Mouse (Mus musculus): Measurements from ENCODE around the gene Hrk.

Gene Hrk

DNA sequence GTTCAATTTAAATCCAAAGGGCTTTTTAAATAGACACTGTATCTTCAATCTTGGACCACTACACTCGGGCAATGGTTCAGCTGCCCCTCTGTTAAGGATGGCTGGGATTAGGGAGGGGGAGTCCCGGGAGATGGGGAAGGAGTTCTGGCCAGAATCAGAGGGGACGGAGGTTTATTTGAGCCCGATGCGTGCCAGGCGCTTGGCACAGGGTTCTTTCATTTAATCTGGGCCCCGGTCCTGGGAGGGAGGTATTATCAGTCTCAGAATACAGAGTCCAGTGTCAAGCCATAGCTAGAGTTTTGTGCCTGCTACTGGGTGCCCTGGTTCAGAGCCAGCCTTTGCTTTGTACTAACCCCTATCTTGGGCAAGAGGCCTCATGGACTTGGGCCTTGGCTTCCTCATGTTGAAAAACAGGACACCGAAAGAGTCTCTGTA, 3.1 kb downstream of the Hrk start:
- no peak for DNase-seq

DNA sequence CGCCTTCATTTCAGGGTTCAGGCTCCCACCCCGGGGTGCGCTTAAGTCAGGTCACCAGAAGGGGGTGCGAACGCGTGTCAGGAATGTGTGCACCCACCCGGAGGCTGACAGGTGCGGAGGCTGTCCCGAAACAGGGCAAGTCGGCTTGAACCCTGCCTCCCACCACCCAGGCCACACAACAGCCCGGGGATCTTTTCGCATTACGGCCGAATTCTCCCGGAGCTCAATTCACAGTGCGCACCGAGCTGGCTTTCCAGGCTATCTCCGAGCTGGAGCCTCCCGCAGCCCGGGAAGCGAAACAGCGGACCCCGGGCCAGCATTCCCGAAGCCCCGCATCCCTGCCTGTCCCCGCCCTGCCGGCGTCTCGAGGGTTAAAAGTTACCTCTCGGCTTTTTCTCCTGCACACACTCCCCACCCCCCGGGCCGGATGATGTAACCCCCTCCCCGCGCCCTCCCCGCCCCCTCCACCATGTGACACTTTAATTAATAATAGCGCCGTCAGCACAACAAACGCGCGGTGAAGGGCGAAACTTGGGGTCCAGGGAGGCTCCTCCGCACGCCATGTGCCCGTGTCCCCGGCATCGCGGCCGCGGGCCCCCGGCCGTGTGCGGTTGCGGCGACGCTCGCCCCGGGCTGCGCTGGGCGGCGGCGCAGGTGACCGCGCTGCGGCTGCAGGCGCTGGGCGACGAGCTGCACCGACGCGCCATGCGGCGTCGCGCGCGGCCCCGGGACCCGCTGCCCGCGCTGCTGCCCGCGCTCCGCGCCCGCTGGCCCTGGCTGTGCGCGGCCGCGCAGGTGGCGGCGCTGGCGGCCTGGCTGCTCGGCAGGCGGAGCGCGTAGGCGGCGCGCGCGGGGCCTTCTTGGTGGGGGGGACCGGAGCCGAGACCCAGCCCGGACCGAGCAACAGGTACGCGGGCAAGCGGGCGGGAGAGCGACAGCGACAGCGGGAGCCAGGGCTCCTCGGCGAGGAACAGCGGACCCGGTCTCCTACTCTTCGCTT, 5.1 kb downstream of the Hrk start:
- no peak for DNase-seq

DNA sequence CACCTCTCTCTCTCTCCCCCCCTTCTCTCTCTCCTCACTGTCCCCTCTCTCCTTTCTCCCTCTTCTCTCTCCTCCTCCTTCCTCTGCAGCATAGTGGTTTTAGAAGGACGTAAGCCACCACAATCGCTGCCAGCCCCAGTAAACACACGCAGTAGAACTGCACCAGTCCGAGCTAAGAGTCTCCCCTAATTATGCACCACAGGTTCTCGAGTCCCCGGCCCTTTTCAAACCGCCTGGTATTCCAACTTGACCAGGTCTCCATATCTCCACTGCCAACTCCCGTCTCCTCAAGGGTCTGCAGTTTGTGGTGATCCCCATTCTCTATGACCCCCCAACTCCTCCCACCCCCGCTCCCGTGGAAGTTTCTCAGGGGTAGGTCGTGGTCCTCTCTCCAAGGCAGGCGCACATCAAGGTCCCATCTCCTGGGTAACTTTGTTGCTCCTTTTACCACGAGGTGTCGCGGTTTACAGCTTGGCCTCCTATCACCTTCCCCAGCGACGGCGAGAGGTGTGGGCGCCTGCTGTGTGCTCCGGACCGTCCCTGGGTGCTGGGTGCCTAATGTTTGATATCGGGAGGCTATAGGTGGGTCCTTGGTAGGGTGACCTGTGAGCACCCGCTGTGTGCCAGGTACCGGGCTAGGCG, 6.6 kb downstream of the Hrk start:
- no peak for DNase-seq

DNA sequence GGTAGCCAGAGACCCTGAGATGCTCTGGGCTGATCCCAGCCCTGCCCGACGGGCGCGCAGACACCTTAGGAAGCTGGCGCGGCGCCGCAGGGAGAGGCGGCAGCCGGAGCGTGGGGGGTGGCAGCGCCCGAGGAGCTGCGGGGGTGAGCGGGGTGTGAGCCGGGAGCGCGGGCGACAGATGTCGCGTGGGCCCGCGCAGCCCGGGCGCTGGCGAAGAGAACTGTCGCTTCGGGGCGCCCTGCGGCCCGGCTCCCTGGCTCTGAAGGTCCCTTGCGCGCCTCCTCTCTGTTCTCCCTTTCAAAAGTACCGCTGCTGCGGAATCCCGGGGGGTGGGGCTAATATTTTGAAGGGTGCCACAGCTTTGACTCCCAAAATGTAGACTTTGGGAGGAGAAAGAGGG, 7.2 kb downstream of the Hrk start:
- no peak for DNase-seq

DNA sequence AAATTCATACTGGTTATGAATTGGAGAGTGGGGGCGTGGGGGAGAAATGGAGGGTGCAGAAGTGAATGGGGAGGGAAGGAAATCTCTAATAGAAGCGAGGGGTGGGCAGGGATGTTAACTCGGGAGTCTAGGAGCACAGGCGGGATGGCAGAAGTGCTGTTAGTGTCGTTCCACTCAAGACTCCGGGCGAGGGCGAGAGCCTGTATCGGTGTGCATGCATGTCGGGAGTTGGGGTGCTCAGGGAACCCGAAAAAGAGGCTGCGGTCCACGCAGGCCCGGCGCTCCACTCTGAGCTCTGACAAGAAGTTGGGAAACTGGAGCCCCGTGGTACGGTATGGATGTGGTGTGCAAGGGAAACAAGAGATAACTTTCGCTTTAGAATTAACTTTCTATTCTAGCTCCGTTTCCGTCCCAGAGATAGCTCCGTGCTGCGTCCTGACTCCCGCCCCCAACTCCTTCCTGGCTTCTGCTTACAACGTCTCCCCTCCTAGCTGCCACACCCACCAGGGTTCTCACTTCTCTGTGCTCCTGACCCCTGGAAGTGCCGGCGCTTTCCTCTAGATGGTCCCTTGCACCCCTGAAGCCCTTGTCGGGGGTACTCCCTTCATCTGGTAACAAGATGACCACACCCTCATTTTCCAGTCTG, 7.8 kb downstream of the Hrk start:
- no peak for DNase-seq

DNA sequence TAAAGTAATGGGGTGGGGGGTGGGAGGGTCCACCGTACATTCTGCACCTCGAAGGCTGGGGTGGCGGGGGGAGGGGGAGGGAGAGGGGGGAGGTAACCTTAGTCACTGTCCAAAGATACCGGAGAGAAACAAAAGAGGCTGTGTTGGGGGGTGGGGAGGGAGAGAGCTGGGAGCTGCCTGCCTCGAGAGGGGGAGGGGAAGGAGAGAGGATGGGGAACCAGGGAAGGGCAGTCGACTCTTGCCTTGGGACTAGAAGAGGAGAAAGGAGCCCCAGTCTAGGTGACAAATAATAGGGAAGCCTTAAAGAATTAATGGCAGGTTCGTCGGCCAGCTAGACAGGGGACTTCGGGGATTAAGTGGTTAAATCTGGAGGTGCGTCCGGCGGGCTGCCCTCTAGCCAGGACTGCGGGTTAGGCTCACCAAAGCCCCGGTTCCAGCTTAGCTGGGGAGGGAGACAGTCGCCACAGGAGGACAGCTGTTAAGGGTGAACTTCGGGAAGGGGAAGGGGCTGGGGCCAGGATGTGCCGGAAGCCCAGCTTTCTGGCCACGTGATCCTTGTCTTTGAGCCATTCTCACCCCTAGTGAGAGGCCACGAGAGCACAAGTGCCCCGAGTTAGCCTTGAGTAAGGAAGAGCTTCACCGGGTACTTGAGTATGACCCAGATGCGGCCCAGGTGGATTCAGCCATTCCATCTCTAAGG, 10.0 kb downstream of the Hrk start:
- no peak for DNase-seq

DNA sequence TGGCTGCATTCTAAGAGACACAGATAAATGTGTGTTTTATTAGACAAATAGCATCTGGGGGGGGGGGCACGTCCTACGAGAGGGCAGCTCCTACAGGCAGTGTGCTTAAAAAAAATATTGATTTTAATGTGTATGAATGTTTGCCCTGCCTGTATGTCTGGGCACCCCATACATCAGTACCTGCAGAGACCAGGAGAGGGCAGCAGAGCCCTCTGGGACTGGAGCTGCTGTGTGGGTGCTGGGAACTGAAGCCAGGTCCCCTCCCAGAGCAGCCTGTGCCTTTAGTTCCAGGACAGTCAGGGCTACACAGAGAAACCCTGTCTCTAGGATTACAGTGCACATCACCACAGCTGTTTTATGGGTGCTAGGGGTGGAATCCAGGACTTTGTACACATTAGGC, 10.7 kb downstream of the Hrk start:
- DNase-seq: no peak

DNA sequence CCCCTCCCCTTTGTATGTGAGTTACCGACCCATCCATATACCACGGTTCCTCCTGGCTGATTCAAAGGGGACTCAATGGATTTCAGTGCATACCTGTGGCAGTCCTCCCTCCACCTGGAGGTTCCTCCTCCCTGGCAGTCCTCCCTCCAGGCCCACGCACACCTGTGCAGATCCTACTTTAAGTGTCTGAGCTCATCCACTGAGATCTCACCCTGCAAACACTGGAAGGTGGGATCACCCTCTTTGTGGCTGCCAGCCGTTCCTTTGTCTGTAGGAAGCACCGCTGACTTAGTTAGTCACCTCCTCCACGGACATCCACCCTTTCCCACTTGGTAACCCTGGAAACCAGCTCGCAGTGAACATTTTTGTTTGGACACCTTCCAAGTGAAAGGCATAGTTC, 13.2 kb downstream of the Hrk start:
- DNase-seq: no peak

DNA sequence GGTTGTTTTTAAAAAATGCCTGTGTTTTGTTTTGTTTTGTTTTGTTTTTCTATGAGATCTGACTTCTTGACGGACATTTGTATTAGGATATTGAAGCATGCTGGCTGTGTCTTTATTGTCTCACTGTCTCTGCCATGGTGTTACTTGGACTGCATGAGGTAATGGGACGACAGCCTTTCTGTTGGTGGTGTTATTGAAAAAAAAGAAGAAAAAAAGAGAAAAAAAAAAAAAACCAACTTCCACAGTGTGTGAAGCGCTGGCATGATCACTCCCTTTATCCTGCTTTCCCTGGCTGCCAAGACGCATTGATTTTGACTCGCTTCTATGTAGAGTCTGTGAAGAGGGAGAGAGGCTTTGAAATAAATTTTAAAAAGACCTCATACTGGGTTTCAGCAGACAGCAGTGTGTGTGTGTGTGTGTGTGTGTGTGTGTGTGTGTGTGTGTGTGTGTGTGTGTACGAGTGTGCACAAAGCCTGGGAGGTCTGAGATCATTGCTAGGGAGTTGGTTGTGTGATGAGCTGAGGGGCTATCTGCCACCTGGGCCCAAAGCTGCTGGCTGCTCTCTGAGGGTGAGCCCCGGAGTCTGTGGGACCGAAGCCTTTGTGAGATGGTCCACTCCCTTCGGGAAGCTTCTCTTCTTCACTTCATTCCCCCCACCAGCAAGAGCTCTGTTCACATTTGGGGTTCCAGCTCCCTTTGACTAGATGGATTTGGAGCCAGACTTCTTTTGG, 22.6 kb downstream of the Hrk start:
- DNase-seq: no peak

DNA sequence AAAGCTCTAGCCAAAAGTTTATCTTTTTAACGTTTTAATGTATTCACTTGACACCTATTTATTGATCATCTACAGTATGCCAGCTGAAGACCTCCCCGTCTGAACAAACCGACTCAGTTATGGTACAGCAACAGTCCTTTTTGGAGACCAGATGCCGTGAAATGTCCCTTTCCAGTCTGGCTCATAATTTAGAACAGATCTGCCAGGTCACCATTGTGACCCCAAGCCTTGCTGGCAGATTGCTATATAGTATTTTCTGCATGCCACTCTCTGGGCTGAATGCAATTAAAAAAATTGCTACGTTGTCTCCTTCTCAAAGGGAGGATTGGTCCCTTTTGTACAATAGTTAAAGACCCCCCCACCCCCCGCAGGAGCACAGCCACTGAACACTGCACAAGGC, 23.9 kb downstream of the Hrk start:
- no peak for DNase-seq

DNA sequence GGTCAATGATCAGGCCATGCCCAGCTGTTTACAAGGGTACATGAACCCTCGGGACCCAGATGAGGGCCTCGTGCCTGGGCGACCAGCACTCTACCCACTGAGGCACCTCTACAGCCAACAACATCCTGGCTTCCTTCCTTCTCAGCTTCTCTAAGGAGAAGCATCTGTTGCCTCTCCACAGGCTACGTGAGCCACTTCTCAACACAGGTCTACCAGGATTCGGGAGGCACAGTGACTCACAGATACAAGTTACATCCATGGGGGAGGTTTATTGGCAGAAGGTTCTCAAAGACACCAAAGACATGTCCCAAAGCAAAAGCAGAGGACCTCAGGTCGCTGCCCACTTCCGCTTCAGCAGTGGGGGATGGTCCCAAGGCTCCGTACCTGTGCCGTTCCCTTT, 26.0 kb downstream of the Hrk start:
- DNase-seq: no peak

DNA sequence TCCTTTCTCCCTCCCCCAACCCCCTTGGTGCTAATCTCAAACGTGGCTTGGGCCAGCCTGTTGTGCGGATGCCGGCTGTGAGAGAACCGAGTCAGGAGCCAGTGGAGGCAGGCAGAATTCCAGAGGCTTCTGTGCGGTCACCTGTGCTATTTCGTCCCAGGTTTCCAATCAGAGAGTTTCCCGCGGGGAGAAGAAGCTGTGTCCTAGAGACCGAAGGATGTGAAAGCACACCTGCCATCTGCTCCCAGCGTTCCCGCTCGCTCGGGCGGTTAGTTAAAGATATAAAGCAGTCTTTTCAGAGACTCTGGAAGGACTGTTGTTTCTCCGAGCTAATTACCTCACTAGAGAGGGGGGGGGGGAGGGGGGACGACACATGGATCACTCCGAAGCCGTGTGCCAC, 27.8 kb downstream of the Hrk start:
- DNase-seq: no peak

DNA sequence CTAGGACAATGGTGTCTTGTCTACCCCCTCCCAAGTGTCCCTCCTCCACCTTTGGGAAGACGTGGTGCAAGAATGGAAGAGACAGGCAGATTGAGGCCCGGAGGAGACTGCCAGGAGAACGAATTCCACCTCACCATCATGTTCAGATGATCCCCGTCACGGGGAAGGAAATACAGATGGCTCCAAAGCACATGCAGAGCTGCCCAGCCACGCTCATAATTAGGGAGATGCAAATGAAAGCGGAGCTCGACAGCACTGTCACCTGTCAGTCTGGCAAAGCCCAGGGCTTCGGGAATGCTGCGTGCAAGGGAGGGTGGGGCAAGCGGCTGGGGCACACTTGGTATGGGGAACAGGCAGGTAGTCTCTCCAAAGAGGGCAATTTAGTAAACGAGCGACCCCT, 33.0 kb downstream of the Hrk start:
- no peak for DNase-seq

DNA sequence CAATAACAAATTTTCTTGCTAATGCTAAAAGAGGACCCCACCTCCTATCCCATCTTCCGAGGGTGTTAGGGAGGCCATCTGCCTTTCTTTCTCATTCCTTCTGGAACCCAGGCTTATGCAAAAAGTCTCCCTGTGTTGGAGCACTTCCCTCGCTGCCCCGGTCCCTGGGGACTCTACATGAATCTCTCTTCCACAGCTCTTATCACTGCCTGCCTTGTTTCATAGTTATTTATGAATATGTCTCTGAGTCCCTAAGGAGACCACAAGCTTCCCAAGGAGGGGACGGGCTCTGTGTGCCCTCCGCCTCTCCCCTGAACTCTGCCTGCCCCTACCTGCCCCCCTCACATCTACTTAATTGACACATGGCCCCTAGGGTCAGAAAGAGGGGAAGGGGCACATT, 35.2 kb downstream of the Hrk start:
- DNase-seq: no peak

DNA sequence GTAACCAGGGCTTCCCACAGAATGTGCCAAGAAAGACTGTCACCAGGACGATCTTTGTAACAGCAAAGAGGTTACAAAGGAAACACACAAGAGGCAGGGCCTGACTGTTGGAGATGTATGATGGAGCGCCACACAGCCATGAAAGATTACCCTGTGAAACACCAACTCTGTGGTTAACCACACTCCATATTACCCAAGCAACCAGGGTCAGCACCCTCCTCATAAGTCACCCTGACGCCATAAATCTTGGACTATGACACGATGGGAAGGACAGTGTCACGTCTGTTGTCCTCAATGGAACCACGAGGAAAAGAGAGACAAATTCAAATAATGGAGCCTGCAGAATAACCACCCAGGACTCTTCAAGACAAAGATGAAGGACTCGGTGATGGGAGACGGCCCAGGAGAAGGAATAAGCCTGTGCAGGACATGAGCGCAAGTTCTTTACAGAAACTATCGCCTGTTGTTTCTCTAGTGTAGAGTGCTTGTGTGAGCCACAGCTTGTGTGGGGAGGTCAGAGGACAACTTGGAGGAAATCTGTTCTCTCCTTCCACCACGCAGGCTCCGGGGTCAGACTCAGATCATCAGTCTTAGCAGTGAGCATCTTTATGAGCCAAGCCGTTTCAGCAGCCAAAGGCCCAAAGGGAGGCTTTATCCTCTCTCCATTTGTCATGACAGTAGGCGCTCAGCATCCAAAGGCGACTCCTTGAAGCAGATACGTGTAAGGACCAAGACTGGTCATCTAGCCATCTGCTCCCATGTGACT, 40.4 kb downstream of the Hrk start:
- DNase-seq: no peak

DNA sequence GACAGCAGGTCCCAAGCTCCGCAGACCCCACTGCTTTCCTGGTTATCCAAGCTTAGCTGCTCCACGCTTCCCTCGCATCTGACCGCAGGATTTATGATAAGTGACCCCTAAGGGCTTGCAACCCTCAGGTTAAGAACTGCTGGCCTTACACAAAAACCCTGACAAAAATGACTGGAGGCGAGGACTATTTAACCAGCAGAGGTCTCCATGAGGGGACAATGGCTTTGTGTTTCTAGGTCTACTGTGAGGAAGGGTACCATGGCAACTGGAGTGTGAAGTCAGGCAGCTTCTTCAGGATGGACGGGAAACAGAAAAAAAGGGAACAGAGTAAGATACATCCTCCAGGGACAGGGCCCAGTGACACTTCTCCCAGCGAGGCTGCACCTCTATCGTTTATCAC, 41.4 kb downstream of the Hrk start:
- DNase-seq: no peak

DNA sequence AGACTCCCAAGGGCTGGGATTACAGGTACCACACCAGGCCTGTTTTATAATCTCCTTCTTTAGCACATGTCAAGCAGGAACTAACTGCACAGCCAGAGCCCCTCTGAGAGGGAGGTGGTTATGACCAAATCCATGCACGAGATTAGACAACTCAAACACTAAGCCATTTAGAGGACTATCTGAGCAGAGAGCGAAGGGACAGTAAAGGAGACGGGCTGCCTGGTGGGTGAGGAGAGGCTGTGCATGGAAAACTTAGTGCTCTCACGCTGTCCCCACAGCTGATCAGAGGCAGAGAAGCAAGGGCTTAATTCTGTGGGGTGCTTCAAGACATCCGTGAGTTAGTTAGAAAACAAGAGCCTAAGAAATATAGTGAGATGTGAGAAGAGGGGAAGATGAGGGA, 49.6 kb downstream of the Hrk start:
- DNase-seq: no peak

DNA sequence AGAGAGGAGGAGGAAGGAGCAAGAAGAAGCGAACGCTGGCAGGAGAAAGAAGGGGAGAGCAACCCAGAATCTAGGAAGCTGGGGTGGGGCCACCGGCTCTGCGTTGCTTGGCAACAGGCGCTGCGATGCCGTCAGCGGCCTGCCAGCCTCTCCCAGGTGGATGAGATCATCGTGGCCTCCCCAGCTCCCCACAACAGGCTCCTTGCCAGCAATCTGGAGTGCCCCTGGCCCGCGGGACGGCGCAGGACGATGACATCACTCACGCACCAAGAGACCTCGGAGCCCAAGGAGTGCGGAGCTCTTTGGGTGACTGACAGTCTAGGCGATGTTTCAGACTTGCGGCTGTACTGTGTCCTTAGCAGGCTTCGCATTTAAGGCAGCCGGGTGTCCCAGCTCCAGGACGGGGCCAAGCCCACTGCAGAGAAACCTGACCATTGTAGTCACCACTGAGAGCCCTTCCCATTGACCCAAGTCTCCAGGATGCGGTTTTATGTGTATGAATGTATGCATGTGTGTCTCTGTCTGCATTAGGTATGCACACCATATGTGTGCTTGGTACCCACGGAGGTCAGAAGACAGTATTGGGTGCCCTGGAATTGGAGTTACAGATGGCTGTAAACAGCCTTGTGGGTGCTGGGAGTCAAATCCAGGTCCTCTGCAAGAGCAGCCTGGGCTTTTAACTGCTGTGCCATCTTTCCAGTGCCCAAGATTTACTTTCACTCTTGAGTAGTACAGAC, 50.1 kb downstream of the Hrk start:
- DNase-seq: peak; percentile 74

DNA sequence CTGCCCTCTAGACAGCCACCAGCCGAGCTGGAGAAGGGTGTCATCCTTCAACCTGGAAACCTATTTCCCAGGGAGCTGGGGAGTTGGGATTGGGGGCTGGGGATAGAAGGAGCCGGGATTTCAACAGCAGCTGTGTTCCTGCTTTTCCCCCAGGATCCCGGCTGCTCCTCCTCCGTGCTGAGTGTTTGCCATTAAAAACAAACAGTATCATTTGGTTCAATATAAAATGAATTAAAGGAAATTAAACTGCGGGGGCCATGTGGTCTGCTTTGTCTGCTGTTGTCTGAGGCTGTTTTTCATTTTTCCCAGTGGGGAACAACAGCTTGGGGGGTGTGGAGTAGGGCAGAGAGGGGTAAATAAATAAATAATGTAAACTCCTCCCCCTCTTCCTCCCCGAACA, 53.0 kb downstream of the Hrk start:
- DNase-seq: no peak

DNA sequence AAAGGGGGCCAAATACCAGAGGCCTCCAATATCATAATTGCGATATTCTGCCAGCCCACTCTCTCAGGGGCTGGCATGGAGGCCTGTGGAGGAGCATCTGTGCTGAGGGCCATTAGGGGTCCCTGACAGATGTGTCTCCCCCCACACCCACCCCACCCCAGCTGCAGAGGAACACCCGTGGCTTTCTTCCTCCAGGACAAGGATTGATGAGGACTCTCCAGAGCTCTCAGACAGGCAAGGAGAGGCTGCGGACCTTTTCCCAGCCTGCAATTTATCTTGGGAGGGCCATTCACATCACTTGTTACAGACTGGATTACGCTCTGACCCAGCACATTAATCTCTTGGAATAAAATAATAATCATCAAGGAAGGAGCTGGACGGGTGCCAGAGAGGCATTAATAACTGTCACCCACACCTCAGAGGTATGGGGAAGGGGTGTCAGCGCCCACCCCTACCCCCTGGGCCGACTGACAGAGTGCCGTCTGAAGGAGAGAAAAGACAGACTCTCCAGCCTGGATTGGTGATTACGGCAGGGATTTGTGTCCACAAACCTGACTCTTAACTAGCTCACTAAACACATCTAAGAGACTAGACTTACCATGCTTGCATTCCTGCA, 58.8 kb downstream of the Hrk start:
- DNase-seq: no peak
